Mouse (Mus musculus): Measurements from ENCODE around the gene Cdk14. TPM values are rescaled to one million over a fixed set of nuclear protein-coding genes. Genes with fewer than 3 reads are reported as not detected.
"Not testable (repeated sequence)": the region's sequence is repeated elsewhere in the genome, so short reads cannot be mapped to it uniquely, and the experiment has no call there.

Cdk14 gene
- polyA plus RNA-seq, 1 experiment = 2.9 TPM

- TF ChIP-seq POLR2A (IDR thresholded peaks at IDR 0.05; ENCODE audit: low read depth, low read length) = no peak
- no peak for TF ChIP-seq CTCF (IDR thresholded peaks at IDR 0.05; ENCODE audit: extremely low read depth, insufficient read depth, insufficient read length, insufficient replicate concordance)
- Histone ChIP-seq H3K4me3 (ENCODE audit: extremely low read depth, insufficient read depth, insufficient read length) (no peak overlapping the region), H3K36me3 (ENCODE audit: control insufficient read depth, insufficient read depth, low read length) (no peaks in the 10 kb centered on the region), H3K4me1 (ENCODE audit: control insufficient read depth, insufficient read depth, insufficient read length) (no peaks in the 10 kb centered on the region), H3K27ac (ENCODE audit: insufficient read depth, low read length) (no peak overlapping the region), H3K27me3 (ENCODE audit: control insufficient read depth, insufficient read depth, low read length) (no peaks in the 10 kb centered on the region)
- WGBS = 86% methylated on average over 10 of the region's 10 CpGs
- no peak for DNase-seq (ENCODE audit: low read depth in 1 of 2, low spot score in 2 of 2)
Observed at GRCm38 (mm10) chr5:4916390-4917273, 503.5 kb downstream of the Cdk14 start.

GRCm38 (mm10) chr5:4904911-4905310, 515.2 kb downstream of the Cdk14 start:
- H3K27ac ChIP-seq (ENCODE audit: insufficient read depth, low read length); H3K27me3 ChIP-seq (ENCODE audit: control insufficient read depth, insufficient read depth, low read length); H3K4me3 ChIP-seq (ENCODE audit: extremely low read depth, insufficient read depth, insufficient read length); H3K36me3 ChIP-seq (ENCODE audit: control insufficient read depth, insufficient read depth, low read length); DNase-seq (ENCODE audit: low read depth in 1 of 2, low spot score in 2 of 2); H3K4me1 ChIP-seq (ENCODE audit: control insufficient read depth, insufficient read depth, insufficient read length): not testable (repeated sequence)
- WGBS = 88% methylated on average over 3 of the region's 3 CpGs

GRCm38 (mm10) chr5:4898241-4898640, 521.9 kb downstream of the Cdk14 start:
- no peak for DNase-seq (ENCODE audit: low read depth in 1 of 2, low spot score in 2 of 2)
- H3K36me3 ChIP-seq (ENCODE audit: control insufficient read depth, insufficient read depth, low read length) = no peaks in the 10 kb centered on the region

GRCm38 (mm10) chr5:4894988-4895387, 525.1 kb downstream of the Cdk14 start:
- DNase-seq (ENCODE audit: low read depth in 1 of 2, low spot score in 2 of 2) = no peak
- 84% methylated on average over 3 of the region's 3 CpGs for WGBS
- Histone ChIP-seq H3K27ac (ENCODE audit: insufficient read depth, low read length) (no peak overlapping the region), H3K27me3 (ENCODE audit: control insufficient read depth, insufficient read depth, low read length) (no peaks in the 10 kb centered on the region), H3K36me3 (ENCODE audit: control insufficient read depth, insufficient read depth, low read length) (no peaks in the 10 kb centered on the region), H3K4me1 (ENCODE audit: control insufficient read depth, insufficient read depth, insufficient read length) (no peaks in the 10 kb centered on the region), H3K4me3 (ENCODE audit: extremely low read depth, insufficient read depth, insufficient read length) (no peak overlapping the region)
- TF ChIP-seq POLR2A (IDR thresholded peaks at IDR 0.05; ENCODE audit: low read depth, low read length) = no peak
- no peak for TF ChIP-seq CTCF (IDR thresholded peaks at IDR 0.05; ENCODE audit: extremely low read depth, insufficient read depth, insufficient read length, insufficient replicate concordance)

More at GRCm38 (mm10) chr5:4898241-4898640, 521.9 kb downstream of the Cdk14 start:
- Histone ChIP-seq H3K27me3 (ENCODE audit: control insufficient read depth, insufficient read depth, low read length) (no peaks in the 10 kb centered on the region), H3K4me1 (ENCODE audit: control insufficient read depth, insufficient read depth, insufficient read length) (no peaks in the 10 kb centered on the region), H3K4me3 (ENCODE audit: extremely low read depth, insufficient read depth, insufficient read length) (no peak overlapping the region), H3K27ac (ENCODE audit: insufficient read depth, low read length) (no peak overlapping the region)
- TF ChIP-seq CTCF (IDR thresholded peaks at IDR 0.05; ENCODE audit: extremely low read depth, insufficient read depth, insufficient read length, insufficient replicate concordance) = no peak
- no peak for TF ChIP-seq POLR2A (IDR thresholded peaks at IDR 0.05; ENCODE audit: low read depth, low read length)
- 85% methylated on average over 2 of the region's 2 CpGs for WGBS

GRCm38 (mm10) chr5:4893852-4894207, 526.3 kb downstream of the Cdk14 start:
- Histone ChIP-seq H3K4me3 (ENCODE audit: extremely low read depth, insufficient read depth, insufficient read length) (no peak overlapping the region), H3K27ac (ENCODE audit: insufficient read depth, low read length) (no peak overlapping the region), H3K27me3 (ENCODE audit: control insufficient read depth, insufficient read depth, low read length) (no peaks in the 10 kb centered on the region), H3K4me1 (ENCODE audit: control insufficient read depth, insufficient read depth, insufficient read length) (no peaks in the 10 kb centered on the region), H3K36me3 (ENCODE audit: control insufficient read depth, insufficient read depth, low read length) (no peaks in the 10 kb centered on the region)
- no peak for DNase-seq (ENCODE audit: low read depth in 1 of 2, low spot score in 2 of 2)
- 90% methylated on average over 5 of the region's 5 CpGs for WGBS
- TF ChIP-seq CTCF (IDR thresholded peaks at IDR 0.05; ENCODE audit: extremely low read depth, insufficient read depth, insufficient read length, insufficient replicate concordance) (no peak), POLR2A (IDR thresholded peaks at IDR 0.05; ENCODE audit: low read depth, low read length) (no peak)

- no peaks in the 10 kb centered on the region for H3K36me3 ChIP-seq (ENCODE audit: control insufficient read depth, insufficient read depth, low read length)
- no peaks in the 10 kb centered on the region for H3K4me1 ChIP-seq (ENCODE audit: control insufficient read depth, insufficient read depth, insufficient read length)
- TF ChIP-seq POLR2A (IDR thresholded peaks at IDR 0.05; ENCODE audit: low read depth, low read length) = no peak
- TF ChIP-seq CTCF (IDR thresholded peaks at IDR 0.05; ENCODE audit: extremely low read depth, insufficient read depth, insufficient read length, insufficient replicate concordance) = no peak
- no peak overlapping the region for H3K27ac ChIP-seq (ENCODE audit: insufficient read depth, low read length)
- DNase-seq (ENCODE audit: low read depth in 1 of 2, low spot score in 2 of 2) = no peak
- no peak overlapping the region for H3K4me3 ChIP-seq (ENCODE audit: extremely low read depth, insufficient read depth, insufficient read length)
- H3K27me3 ChIP-seq (ENCODE audit: control insufficient read depth, insufficient read depth, low read length) = no peaks in the 10 kb centered on the region
- WGBS = 91% methylated on average over 5 of the region's 5 CpGs
Observed at GRCm38 (mm10) chr5:4893206-4893851, 526.8 kb downstream of the Cdk14 start.

- WGBS = 85% methylated on average over 4 of the region's 4 CpGs
- DNase-seq (ENCODE audit: low read depth in 1 of 2, low spot score in 2 of 2) = no peak
- Histone ChIP-seq H3K27ac (ENCODE audit: insufficient read depth, low read length) (no peak overlapping the region), H3K4me1 (ENCODE audit: control insufficient read depth, insufficient read depth, insufficient read length) (no peaks in the 10 kb centered on the region), H3K4me3 (ENCODE audit: extremely low read depth, insufficient read depth, insufficient read length) (no peak overlapping the region), H3K36me3 (ENCODE audit: control insufficient read depth, insufficient read depth, low read length) (no peaks in the 10 kb centered on the region), H3K27me3 (ENCODE audit: control insufficient read depth, insufficient read depth, low read length) (no peaks in the 10 kb centered on the region)
- TF ChIP-seq CTCF (IDR thresholded peaks at IDR 0.05; ENCODE audit: extremely low read depth, insufficient read depth, insufficient read length, insufficient replicate concordance) = no peak
- no peak for TF ChIP-seq POLR2A (IDR thresholded peaks at IDR 0.05; ENCODE audit: low read depth, low read length)
Observed at GRCm38 (mm10) chr5:4892734-4893133, 527.4 kb downstream of the Cdk14 start.

All from spleen, adult 2 months (tissue).